Mouse (Mus musculus) kidney, postnatal 36 days (tissue): Measurements from ENCODE around the gene Entr1.

Experiments used
- DNase-seq, 2 experiments: peaks; one replicate each; pipeline ENCODE4 v3.0.0; 2021 to 2022; ENCODE audit warnings: mixed read lengths in 2 of 2

Gene Entr1

DNA sequence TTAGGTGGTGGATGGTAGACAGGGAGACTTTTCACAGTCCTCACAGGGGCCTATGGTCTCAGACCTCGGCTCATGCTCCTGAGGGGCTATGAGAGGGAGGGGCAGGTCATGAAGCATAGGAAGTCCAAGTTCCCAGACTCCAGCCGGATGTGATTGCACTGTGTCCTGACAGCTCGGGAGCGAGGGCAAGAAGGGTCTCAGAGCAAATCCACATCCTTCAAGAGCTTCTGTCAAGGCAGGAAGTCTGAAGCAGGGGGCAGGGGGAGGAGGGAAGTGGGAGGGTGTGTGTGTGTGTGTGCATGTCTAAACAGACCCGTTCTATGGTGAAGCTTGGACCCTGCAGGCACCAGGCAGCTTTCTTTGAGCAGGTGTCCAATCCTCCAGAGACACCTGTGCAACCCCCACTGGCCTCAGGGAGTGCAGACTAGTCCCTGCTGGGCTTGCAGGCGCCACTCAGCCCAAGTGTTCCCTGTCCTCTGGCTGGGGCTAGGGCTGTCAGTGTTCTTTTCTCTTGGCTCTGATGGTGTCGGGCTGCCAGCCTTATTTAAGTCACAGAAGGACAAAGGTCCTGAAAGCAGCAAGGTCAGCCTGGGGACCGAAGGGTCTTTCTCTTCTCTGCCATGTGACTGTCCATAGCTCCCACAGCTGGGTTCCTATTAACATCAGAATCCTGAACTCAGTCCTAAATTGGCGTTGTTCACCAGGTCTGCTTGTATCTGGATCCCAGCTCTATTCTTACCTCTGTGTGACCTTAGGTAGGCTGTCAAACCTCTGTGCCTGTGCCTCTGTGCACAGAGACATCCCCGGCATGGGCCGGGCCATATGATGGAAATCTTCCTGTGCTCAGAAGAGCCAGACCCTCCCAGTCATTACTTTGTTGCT is 46.3 kb downstream of the Entr1 start:
- peak; percentile 65 to 77 for DNase-seq

DNA sequence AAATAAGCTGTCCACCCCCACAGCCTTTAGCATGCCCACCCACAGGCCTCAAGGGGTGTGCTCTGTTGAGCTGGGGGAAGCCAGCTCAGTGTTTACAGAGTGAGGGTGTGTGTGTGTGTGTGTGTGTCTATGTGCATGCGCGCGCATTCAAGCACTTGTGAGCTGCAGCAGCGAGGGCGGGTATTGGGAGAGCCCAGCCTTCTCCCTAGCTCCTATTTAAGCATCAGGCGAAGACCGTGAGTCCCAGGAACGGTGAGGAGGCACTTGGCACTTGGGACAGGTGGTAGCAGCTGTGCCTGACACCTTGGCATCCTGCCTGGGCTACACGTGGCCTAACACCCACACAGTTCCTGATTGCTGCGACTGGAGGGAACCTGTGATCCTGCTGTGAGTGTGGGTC is 47.1 kb downstream of the Entr1 start:
- peak; percentile 61 to 71 for DNase-seq

- peak; percentile 36 to 67 for DNase-seq
Observed at GRCm38 (mm10) chr2:26341510-26341981, 47.6 kb downstream of the Entr1 start.

DNA sequence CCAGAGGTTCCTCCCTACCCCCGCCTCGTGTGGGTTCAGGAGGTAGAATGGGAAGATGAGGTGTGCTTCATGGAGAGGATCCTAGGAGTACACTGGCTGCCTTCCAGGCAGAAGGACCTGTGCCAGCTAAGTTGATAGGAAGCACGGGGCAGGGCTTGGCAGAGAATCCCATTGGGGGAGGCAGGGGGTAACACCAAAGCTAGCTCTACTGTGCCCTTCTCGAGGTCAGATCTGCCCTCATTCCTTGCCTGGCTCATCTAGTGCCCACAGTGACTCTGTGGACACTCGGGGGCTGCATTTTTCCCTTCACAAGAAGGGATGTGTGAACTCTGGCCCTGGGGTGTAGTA is 49.9 kb downstream of the Entr1 start:
- peak in 1 of 2 experiments; percentile 66 for DNase-seq

DNA sequence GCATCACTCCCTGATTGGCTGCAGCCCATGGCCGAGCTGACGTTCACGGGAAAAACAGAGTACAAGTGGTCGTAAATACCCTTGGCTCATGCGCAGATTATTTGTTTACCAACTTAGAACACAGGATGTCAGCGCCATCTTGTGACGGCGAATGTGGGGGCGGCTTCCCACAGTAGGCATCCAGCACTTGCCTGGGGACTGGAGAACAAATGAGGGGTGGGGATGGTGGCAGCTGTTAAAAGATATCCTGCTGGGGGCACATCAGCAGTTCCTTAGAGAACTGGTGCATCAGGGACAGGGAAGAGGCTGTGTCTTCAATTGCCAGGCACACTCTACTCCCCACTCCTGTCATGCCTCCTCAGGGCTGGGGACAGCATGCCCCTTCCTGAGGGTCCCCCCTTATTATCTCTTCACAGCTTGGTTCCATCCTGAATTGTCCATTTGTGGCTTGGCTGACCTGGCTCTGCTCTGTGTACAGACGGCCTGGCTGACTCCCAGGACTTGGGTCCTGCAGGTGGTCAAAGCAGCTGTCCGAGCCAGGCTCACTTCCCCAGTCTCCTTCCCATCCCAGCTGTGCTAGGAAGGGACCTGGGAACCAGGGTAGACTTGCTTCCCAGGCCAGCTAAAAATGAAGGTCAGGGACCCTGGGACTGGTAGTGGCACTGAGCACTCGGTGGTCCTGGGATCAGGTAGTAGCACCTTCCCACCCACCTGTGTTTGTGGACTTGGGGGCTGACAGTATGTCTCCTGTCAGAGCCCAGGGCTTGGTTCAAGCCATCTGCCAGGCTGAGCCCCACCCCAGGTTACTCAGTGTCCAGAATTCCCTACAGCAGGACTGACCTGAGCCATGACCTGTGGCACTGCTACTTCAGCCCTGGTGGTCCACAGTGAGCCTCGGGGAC is 50.6 kb downstream of the Entr1 start:
- no peak for DNase-seq
